ENCODE assay signal across 9 mouse cellular contexts in the genomic region with DNA sequence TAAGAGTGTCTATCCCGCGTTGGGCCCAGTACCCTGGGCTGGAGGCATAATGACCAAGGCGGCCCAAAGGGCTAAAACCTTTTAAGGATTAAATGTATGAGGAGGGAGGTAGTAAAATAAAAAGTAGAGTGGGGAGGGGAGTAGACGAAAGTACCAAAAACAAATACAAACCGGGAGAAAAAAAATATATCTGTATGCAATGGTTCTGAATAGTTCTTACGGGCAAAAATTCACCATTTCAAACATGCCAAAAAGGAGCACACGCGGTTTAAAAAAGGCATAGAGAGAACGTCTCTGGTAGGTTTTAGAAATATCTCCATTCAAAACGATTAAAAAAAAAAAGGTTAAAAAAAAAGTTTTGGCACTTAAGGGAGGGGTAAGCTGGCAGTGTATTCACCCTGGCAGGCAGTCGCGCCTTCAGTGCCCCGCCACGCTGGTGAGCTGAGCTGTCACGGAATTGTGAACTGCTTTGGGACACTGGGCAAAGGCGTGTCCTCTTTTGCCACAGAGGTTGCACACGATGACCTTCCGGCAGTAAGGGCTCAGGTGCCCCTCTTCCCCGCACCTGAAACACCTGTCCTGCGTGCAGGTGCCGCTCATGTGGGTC. TPM values are rescaled to one million over a fixed set of nuclear protein-coding genes. Genes with fewer than 3 reads are reported as not detected.
DNase-seq lines count a peak whose midpoint lies in the region; ATAC-seq and TF ChIP-seq lines count a peak whose summit lies in the region.
"Had no signal": no experiment of that assay in that cellular context is flagged by ENCODE, and none has a peak within 500 bp of the region (broad histone marks: within the 10 kb centered on the region; RNA-seq: fewer than 3 reads in every experiment).

No protein-coding gene starts in this region.

- H3K9me3 ChIP-seq in E14TG2a.4 (ENCODE audit: low read length) (peaks cover 20% of the 10 kb centered on the region), G1E (replicated peaks) (peaks cover 31% of the 10 kb centered on the region)
- H3K9me3 ChIP-seq in heart, embryonic 16.5 days (replicated peaks; ENCODE audit: control insufficient read depth, low read length), result peaks cover 6% of the 10 kb centered on the region; the same call in 1 of the 2 replicates
- peaks cover 7% of the 10 kb centered on the region; the same call in 1 of the 2 replicates for H3K9me3 ChIP-seq in limb, embryonic 13.5 days
- H3K9me3 ChIP-seq in neural tube, embryonic 14.5 days (ENCODE audit: control insufficient read depth, low read length), result no peaks in the 10 kb centered on the region

- TF ChIP-seq CTCF in E14TG2a.4 (conservative IDR thresholded peaks at IDR 0.05; ENCODE audit: low read length) (no peak), G1E (IDR thresholded peaks at IDR 0.05; ENCODE audit: low read depth, low read length) (no peak)

- no peak for ATAC-seq in G1E (ENCODE audit: extremely low read depth, insufficient number of reproducible peaks, low FRiP score, poor library complexity, severe bottlenecking)
- no peak for ATAC-seq in heart, embryonic 16.5 days (replicated peaks; ENCODE audit: extremely low read depth, insufficient read depth, low FRiP score)
- ATAC-seq in limb, embryonic 13.5 days (ENCODE audit: low FRiP score, low read depth), result no peak
- no peak for ATAC-seq in neural tube, embryonic 14.5 days (ENCODE audit: low read depth)

- peak overlapping the region; percentile 88 for H3K4me2 ChIP-seq in heart, embryonic 16.5 days (ENCODE audit: low read depth, low read length)
- H3K4me2 ChIP-seq in limb, embryonic 13.5 days (replicated peaks), result peak overlapping the region; percentile 93
- peak overlapping the region; percentile 84 for H3K4me2 ChIP-seq in neural tube, embryonic 14.5 days (ENCODE audit: low read depth, low read length)

- peak overlapping the region; percentile 99 for H3K27ac ChIP-seq in heart, embryonic 16.5 days (ENCODE audit: low read length)
- peak overlapping the region; percentile 96 for H3K27ac ChIP-seq in limb, embryonic 13.5 days
- H3K27ac ChIP-seq in neural tube, embryonic 14.5 days (ENCODE audit: low read depth, low read length), result no peak overlapping the region

- DNase-seq in G1E (ENCODE audit: low spot score), result no peak
- DNase-seq in gastrocnemius, postnatal 25 days, result no peak
- no peak for DNase-seq in frontal cortex, postnatal 10 days (ENCODE audit: low spot score in 2 of 2)
- no peak for DNase-seq in thymus, postnatal 4 days

- peak overlapping the region; percentile 99 for H3K9ac ChIP-seq in heart, embryonic 16.5 days (ENCODE audit: low read length)
- peak overlapping the region; percentile 98 for H3K9ac ChIP-seq in limb, embryonic 13.5 days
- peak overlapping the region; percentile 92 for H3K9ac ChIP-seq in neural tube, embryonic 14.5 days (replicated peaks; ENCODE audit: low read depth, low read length)

- H3K4me1 ChIP-seq in E14TG2a.4 (replicated peaks; ENCODE audit: low read depth, low read length), result peaks cover 45% of the 10 kb centered on the region
- H3K4me1 ChIP-seq in G1E (ENCODE audit: insufficient read depth, low read depth, low read length), result peaks cover 31% of the 10 kb centered on the region
- peaks cover 27% of the 10 kb centered on the region for H3K4me1 ChIP-seq in heart, embryonic 16.5 days (ENCODE audit: control insufficient read depth, insufficient read depth, low read length)
- peaks cover 47% of the 10 kb centered on the region for H3K4me1 ChIP-seq in limb, embryonic 13.5 days
- peaks cover 33% of the 10 kb centered on the region for H3K4me1 ChIP-seq in neural tube, embryonic 14.5 days (ENCODE audit: control insufficient read depth, insufficient read depth, low read length)

- H3K27me3 ChIP-seq in E14TG2a.4 (ENCODE audit: insufficient read depth, low read length) (no peaks in the 10 kb centered on the region), G1E (ENCODE audit: insufficient read depth, low read length) (no peaks in the 10 kb centered on the region)
- H3K27me3 ChIP-seq in heart, embryonic 16.5 days (ENCODE audit: control insufficient read depth, insufficient read depth, low read length), result no peaks in the 10 kb centered on the region
- H3K27me3 ChIP-seq in limb, embryonic 13.5 days, result no peaks in the 10 kb centered on the region
- no peaks in the 10 kb centered on the region for H3K27me3 ChIP-seq in neural tube, embryonic 14.5 days (ENCODE audit: control insufficient read depth, insufficient read depth, low read length)

- 4% methylated on average over 21 of the region's 21 CpGs for WGBS in heart, embryonic 16.5 days
- WGBS in limb, embryonic 13.5 days, result 2% methylated on average over 21 of the region's 21 CpGs
- 1% methylated on average over 21 of the region's 21 CpGs for WGBS in neural tube, embryonic 14.5 days

- H3K36me3 ChIP-seq in E14TG2a.4 (ENCODE audit: insufficient read depth, low read length) (peaks cover 13% of the 10 kb centered on the region), G1E (replicated peaks) (peaks cover 17% of the 10 kb centered on the region)
- H3K36me3 ChIP-seq in heart, embryonic 16.5 days (ENCODE audit: control insufficient read depth, insufficient read depth), result 0 out of 2 replicates have a peak, but pooled peaks cover 2% of the 10 kb centered on the region
- H3K36me3 ChIP-seq in limb, embryonic 13.5 days, result peaks cover 4% of the 10 kb centered on the region; the same call in 1 of the 2 replicates
- no peaks in the 10 kb centered on the region for H3K36me3 ChIP-seq in neural tube, embryonic 14.5 days (ENCODE audit: control insufficient read depth, insufficient read depth, low read length)

- H3K4me3 ChIP-seq in E14TG2a.4 (replicated peaks; ENCODE audit: low read length), result peak overlapping the region; percentile 92
- H3K4me3 ChIP-seq in G1E (ENCODE audit: low read depth, low read length), result peak overlapping the region; percentile 78
- peak overlapping the region; percentile 72 for H3K4me3 ChIP-seq in heart, embryonic 16.5 days (ENCODE audit: low read length)
- H3K4me3 ChIP-seq in limb, embryonic 13.5 days, result peak overlapping the region; percentile 89
- H3K4me3 ChIP-seq in neural tube, embryonic 14.5 days (ENCODE audit: low read depth, low read length), result peak overlapping the region; percentile 91

RNA-seq across cellular contexts. Expression of gene Zcchc3, which starts 1.6 kb away (rescaled TPM):
- total RNA-seq in G1E (2014; fragmentation: Nextera tagmentation) (21.1 and 23.7 TPM in 2 replicates), G1E (2017) (12.4 and 12.9 TPM in 2 replicates)
- 21.8 and 22.8 TPM in 2 replicates for polyA plus RNA-seq in G1E (2012)
- 24.3 and 26.0 TPM in 2 replicates for polyA plus RNA-seq in heart, embryonic 16.5 days (2015; fragmentation: Nextera tagmentation; extraction: Ambion mirVana)
- polyA plus RNA-seq in limb, embryonic 13.5 days (2015; fragmentation: Nextera tagmentation; extraction: Ambion mirVana), result 45.5 and 48.6 TPM in 2 replicates
- 14.5 and 18.0 TPM in 2 replicates for polyA plus RNA-seq in neural tube, embryonic 14.5 days (2014; fragmentation: Nextera tagmentation; extraction: Ambion mirVana)
- total RNA-seq in gastrocnemius, postnatal 25 days (2021), result 1 to 10 TPM; 1.6 TPM

RNA-seq across cellular contexts. Expression of gene 6820408C15Rik, which starts 2.1 kb away (rescaled TPM):
- 2.1 and 3.8 TPM in 2 replicates for total RNA-seq in G1E (2014; fragmentation: Nextera tagmentation)
- 0.49 and 0.64 TPM in 2 replicates for total RNA-seq in G1E (2017)
- 0.17 and 0.18 TPM in 2 replicates for polyA plus RNA-seq in G1E (2012)
- polyA plus RNA-seq in heart, embryonic 16.5 days (2015; fragmentation: Nextera tagmentation; extraction: Ambion mirVana), result 3.5 TPM in 2 replicates
- polyA plus RNA-seq in limb, embryonic 13.5 days (2015; fragmentation: Nextera tagmentation; extraction: Ambion mirVana), result 0.18 and 0.19 TPM in 2 replicates
- polyA plus RNA-seq in neural tube, embryonic 14.5 days (2014; fragmentation: Nextera tagmentation; extraction: Ambion mirVana), result 0.87 and 0.99 TPM in 2 replicates
- not detected for total RNA-seq in gastrocnemius, postnatal 25 days (2021)
- total RNA-seq: neutrophil, adult 5-6 weeks had no signal

RNA-seq across cellular contexts. Expression of gene Sox12, which starts 15.4 kb away (rescaled TPM):
- total RNA-seq in G1E (2014; fragmentation: Nextera tagmentation) (29.4 and 34.4 TPM in 2 replicates), G1E (2017) (0.98 and 1.7 TPM in 2 replicates)
- polyA plus RNA-seq in G1E (2012), result 60.0 and 62.8 TPM in 2 replicates
- 5.4 and 7.3 TPM in 2 replicates for polyA plus RNA-seq in heart, embryonic 16.5 days (2015; fragmentation: Nextera tagmentation; extraction: Ambion mirVana)
- polyA plus RNA-seq in limb, embryonic 13.5 days (2015; fragmentation: Nextera tagmentation; extraction: Ambion mirVana), result 11.3 and 11.9 TPM in 2 replicates
- 19.2 and 19.7 TPM in 2 replicates for polyA plus RNA-seq in neural tube, embryonic 14.5 days (2014; fragmentation: Nextera tagmentation; extraction: Ambion mirVana)
- total RNA-seq in gastrocnemius, postnatal 25 days (2021), result 1 to 10 TPM; 1.1 to 1.7 TPM

RNA-seq across cellular contexts. Expression of gene Nrsn2, which starts 36.8 kb away (rescaled TPM):
- not detected in 2 replicates for total RNA-seq in G1E (2014; fragmentation: Nextera tagmentation)
- total RNA-seq in G1E (2017), result 0.17 TPM in 1 of 2 replicates, not detected in the other
- polyA plus RNA-seq in G1E (2012), result not detected in 2 replicates
- 1.2 and 1.3 TPM in 2 replicates for polyA plus RNA-seq in heart, embryonic 16.5 days (2015; fragmentation: Nextera tagmentation; extraction: Ambion mirVana)
- 4.4 and 4.6 TPM in 2 replicates for polyA plus RNA-seq in limb, embryonic 13.5 days (2015; fragmentation: Nextera tagmentation; extraction: Ambion mirVana)
- 42.9 and 54.4 TPM in 2 replicates for polyA plus RNA-seq in neural tube, embryonic 14.5 days (2014; fragmentation: Nextera tagmentation; extraction: Ambion mirVana)
- total RNA-seq in gastrocnemius, postnatal 25 days (2021), result not detected
- total RNA-seq: neutrophil, adult 5-6 weeks had no signal

RNA-seq across cellular contexts. Expression of gene Defb23, which starts 51.2 kb away (rescaled TPM):
- not detected in 2 replicates for total RNA-seq in G1E (2014; fragmentation: Nextera tagmentation)
- total RNA-seq in G1E (2017), result 0.29 TPM in 1 of 2 replicates, not detected in the other
- not detected in 2 replicates for polyA plus RNA-seq in G1E (2012)
- not detected in 2 replicates for polyA plus RNA-seq in heart, embryonic 16.5 days (2015; fragmentation: Nextera tagmentation; extraction: Ambion mirVana)
- not detected in 2 replicates for polyA plus RNA-seq in limb, embryonic 13.5 days (2015; fragmentation: Nextera tagmentation; extraction: Ambion mirVana)
- polyA plus RNA-seq in neural tube, embryonic 14.5 days (2014; fragmentation: Nextera tagmentation; extraction: Ambion mirVana), result not detected in 2 replicates
- total RNA-seq in gastrocnemius, postnatal 25 days (2021), result not detected
- total RNA-seq: neutrophil, adult 5-6 weeks had no signal
